Mouse (Mus musculus): ENCODE measurements around the gene Pxn.

GRCm38 (mm10) chr5:115507267-115507980, 948 bp downstream of the Pxn start:
- TF ChIP-seq POLR2A (IDR thresholded peaks at IDR 0.05; ENCODE audit: low read depth, low read length) (no peak), CTCF (IDR thresholded peaks at IDR 0.05; ENCODE audit: extremely low read depth, insufficient read length, insufficient replicate concordance, low read depth, low read length) (no peak)
